Mouse (Mus musculus) adrenal gland, postnatal 14 days (tissue): ENCODE results near the gene Olfr857. TPM values are rescaled to one million over a fixed set of nuclear protein-coding genes. Genes with fewer than 3 reads are reported as not detected.
"Not testable (repeated sequence)": the region's sequence is repeated elsewhere in the genome, so short reads cannot be mapped to it uniquely, and the experiment has no call there.

Experiments used
- DNase-seq: peaks from one replicate; pipeline ENCODE4 v3.0.0; 2021; ENCODE audit warnings: mixed read lengths
- long read RNA-seq, 2 experiments: library from polyadenylated mRNA; stranded (forward); transcript quantifications; one replicate each; pipeline ENCODE4 v2.0.0; 2021
- total RNA-seq: library from RNA; stranded (reverse); gene quantifications from 2 replicates; pipeline ENCODE4 v1.2.3, GENCODE M21; 2021

Olfr857 gene
- not detected in 2 replicates for total RNA-seq
- long read RNA-seq, experiment 1 = 0 reads
- long read RNA-seq, experiment 2 = 0 reads

GRCm38 (mm10) chr9:19709133-19709532 is at the start of gene Olfr857:
Gene Olfr857, plus strand, starts transcription at chr9:19709433.
- no peak for DNase-seq

GRCm38 (mm10) chr9:19690281-19690680 is 19.0 kb upstream of the Olfr857 start:
- no peak for DNase-seq

- no peak for DNase-seq
These were observed 17.8 kb upstream of the Olfr857 start for GRCm38 (mm10) chr9:19691426-19691825.

GRCm38 (mm10) chr9:19692430-19692829 is 16.8 kb upstream of the Olfr857 start:
- no peak for DNase-seq

- DNase-seq = not testable (repeated sequence)
These were observed 14.9 kb upstream of the Olfr857 start for GRCm38 (mm10) chr9:19694285-19694684.

GRCm38 (mm10) chr9:19694898-19695379 is 14.3 kb upstream of the Olfr857 start:
- DNase-seq = not testable (repeated sequence)

GRCm38 (mm10) chr9:19704546-19704945 is 4.7 kb upstream of the Olfr857 start:
- not testable (repeated sequence) for DNase-seq

Other genes with a start within 250 kb of the Olfr857 start
- not detected in 2 replicates for gene Olfr850, start 231.2 kb upstream of the Olfr857 start, total RNA-seq
- gene Olfr851, start 216.1 kb upstream of the Olfr857 start, total RNA-seq = not detected in 2 replicates
- not detected in 2 replicates for gene Olfr853, start 168.4 kb upstream of the Olfr857 start, total RNA-seq
- gene Olfr854, start 142.1 kb upstream of the Olfr857 start, total RNA-seq = not detected in 2 replicates
- gene Olfr855, start 126.8 kb upstream of the Olfr857 start, total RNA-seq = not detected in 2 replicates
- gene Zfp317, start 87.3 kb upstream of the Olfr857 start, total RNA-seq = 16.2 and 18.7 TPM in 2 replicates
- gene Olfr58, start 70.8 kb downstream of the Olfr857 start, total RNA-seq = not detected in 2 replicates
- gene Olfr859, start 95.5 kb downstream of the Olfr857 start, total RNA-seq = not detected in 2 replicates
- not detected in 2 replicates for gene Olfr860, start 140.3 kb downstream of the Olfr857 start, total RNA-seq
- gene Olfr862, start 178.6 kb downstream of the Olfr857 start, total RNA-seq = not detected in 2 replicates
- not detected in 2 replicates for gene Olfr77, start 207.4 kb downstream of the Olfr857 start, total RNA-seq